27 mouse cellular contexts compared by ENCODE assay signal in genomic region chr19:57230996-57231395, GRCm38 (mm10).
"Had no signal": no experiment of that assay in that cellular context is flagged by ENCODE, and none has a peak within 500 bp of the region (broad histone marks: within the 10 kb centered on the region; RNA-seq: fewer than 3 reads in every experiment).

No protein-coding gene starts in this region.

- H3K4me1 ChIP-seq: limb, embryonic 10.5 days; limb, embryonic 12.5 days; limb, embryonic 13.5 days; limb, embryonic 15.5 days; liver, embryonic 12.5 days; liver, embryonic 13.5 days; liver, embryonic 15.5 days; lung, embryonic 15.5 days; megakaryocyte, embryonic 14.5 days; midbrain, embryonic 10.5 days; midbrain, embryonic 12.5 days; midbrain, embryonic 13.5 days; midbrain, embryonic 15.5 days had no signal

- H3K4me3 ChIP-seq: limb, embryonic 10.5 days; limb, embryonic 12.5 days; limb, embryonic 13.5 days; limb, embryonic 15.5 days; liver, embryonic 12.5 days; liver, embryonic 13.5 days; liver, embryonic 15.5 days; lung, embryonic 15.5 days; megakaryocyte, embryonic 14.5 days; midbrain, embryonic 10.5 days; midbrain, embryonic 12.5 days; midbrain, embryonic 13.5 days; midbrain, embryonic 15.5 days; myocyte had no signal

- H3K27me3 ChIP-seq: limb, embryonic 12.5 days; limb, embryonic 13.5 days; limb, embryonic 15.5 days; liver, embryonic 12.5 days; liver, embryonic 13.5 days; liver, embryonic 15.5 days; lung, embryonic 15.5 days; midbrain, embryonic 12.5 days; midbrain, embryonic 13.5 days; midbrain, embryonic 15.5 days had no signal

- H3K27ac ChIP-seq: limb, embryonic 10.5 days; limb, embryonic 12.5 days; limb, embryonic 13.5 days; limb, embryonic 15.5 days; liver, embryonic 12.5 days; liver, embryonic 13.5 days; liver, embryonic 14.5 days; liver, embryonic 15.5 days; lung, embryonic 15.5 days; macrophage; midbrain, embryonic 10.5 days; midbrain, embryonic 12.5 days; midbrain, embryonic 13.5 days; midbrain, embryonic 15.5 days had no signal

- DNase-seq: left cerebral cortex, postnatal 4 days; liver; liver, embryonic 13.5 days; liver, postnatal 0 days; lung, adult 18-20 months; lung, adult 2 months; lung, embryonic 14.5 days; lung, postnatal 10 days; lung, postnatal 14 days; lung, postnatal 36 days; lung, postnatal 4 days; midbrain, embryonic 14.5 days had no signal
